Mouse (Mus musculus): Measurements from ENCODE around the gene Fpr3. TPM values are rescaled to one million over a fixed set of nuclear protein-coding genes. Genes with fewer than 3 reads are reported as not detected.

Gene Fpr3
- polyA plus RNA-seq (2012; rRNA removed) = not detected in 2 replicates

DNA sequence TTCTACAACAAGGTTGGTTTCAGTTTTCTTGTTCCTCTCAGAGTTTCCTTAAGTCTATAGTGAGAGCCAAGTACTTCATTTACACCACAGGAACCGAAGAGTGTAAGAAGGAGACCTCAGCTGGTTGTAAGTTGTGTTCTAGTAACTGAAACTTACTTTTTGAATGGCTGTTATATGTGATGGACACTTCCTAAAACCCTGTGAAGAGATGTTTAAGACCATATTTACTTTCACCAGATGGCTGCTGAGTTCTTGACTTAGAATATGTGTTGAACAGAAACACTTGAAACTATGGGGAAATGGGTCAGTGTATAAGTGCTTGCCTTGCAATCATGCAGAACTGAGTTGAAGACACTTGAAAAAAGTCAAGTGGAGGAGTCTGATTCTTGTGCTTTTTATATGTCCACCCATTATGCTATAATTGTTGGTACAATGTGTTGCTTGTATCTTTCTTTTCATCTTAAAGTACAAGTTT lies at the start of gene Fpr3, which contains the start of gene Fpr2:
TSS of gene Fpr3 (plus strand) at position 79 of the 475 bp plus-strand sequence.
TSS of gene Fpr2 (plus strand) at position 51 of the 475 bp plus-strand sequence.

GRCm38 (mm10) chr17:17855064-17855838 lies 32.4 kb upstream of the Fpr3 start, which contains the start of gene Has1:
Gene Has1, minus strand, starts transcription at chr17:17855205.

GRCm38 (mm10) chr17:17883840-17884239 lies 3.8 kb upstream of the Fpr3 start, which contains the start of gene Fpr1:
Gene Fpr1, minus strand, starts transcription at chr17:17883940.

Other genes with a start within 250 kb of the Fpr3 start
- not detected in 2 replicates for gene Vmn2r90, start 184.1 kb upstream of the Fpr3 start, polyA plus RNA-seq (2012; rRNA removed)
- gene Spaca6, start 60.7 kb upstream of the Fpr3 start, polyA plus RNA-seq (2012; rRNA removed) = 13.5 and 14.3 TPM in 2 replicates
- 0.45 and 0.58 TPM in 2 replicates for gene Has1, start 32.6 kb upstream of the Fpr3 start, polyA plus RNA-seq (2012; rRNA removed)
- gene Fpr1, start 3.9 kb upstream of the Fpr3 start, polyA plus RNA-seq (2012; rRNA removed) = 0.14 and 0.19 TPM in 2 replicates
- 0.14 and 0.16 TPM in 2 replicates for gene Fpr2, start within 50 bp of the Fpr3 start, polyA plus RNA-seq (2012; rRNA removed)
- not detected in 2 replicates for gene Fpr-rs4, start 133.9 kb downstream of the Fpr3 start, polyA plus RNA-seq (2012; rRNA removed)
- not detected in 2 replicates for gene Vmn2r124, start 161.6 kb downstream of the Fpr3 start, polyA plus RNA-seq (2012; rRNA removed)
- not detected in 2 replicates for gene Vmn2r91, start 197.2 kb downstream of the Fpr3 start, polyA plus RNA-seq (2012; rRNA removed)

Measured in colon, adult 2 months (tissue).